Mouse (Mus musculus): Measurements from ENCODE around the gene Prom1. TPM values are rescaled to one million over a fixed set of nuclear protein-coding genes. Genes with fewer than 3 reads are reported as not detected.

The Prom1 gene
- total RNA-seq, 1 experiment: 12.7 TPM

DNA sequence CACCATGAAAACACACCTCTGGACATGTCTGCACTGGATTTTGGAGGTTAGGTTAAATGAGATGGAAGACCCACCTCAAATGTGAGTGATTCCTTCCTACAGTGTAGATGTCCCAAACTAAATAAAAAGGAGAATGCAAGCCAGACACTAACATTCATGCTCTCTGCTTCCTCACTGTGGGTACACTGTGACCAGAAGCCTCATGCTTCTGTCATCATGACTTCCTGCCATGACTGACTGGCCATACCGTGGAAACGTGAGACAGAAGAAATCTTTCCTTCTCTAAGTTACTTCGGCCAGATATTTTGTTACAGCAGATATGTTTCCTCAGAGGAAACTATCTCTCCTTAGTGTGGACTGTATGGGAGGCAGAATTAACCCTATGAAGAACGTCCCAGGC is 105.7 kb downstream of the Prom1 start:
- Histone ChIP-seq H3K27ac (ENCODE audit: insufficient read depth, low read depth, low read length, poor library complexity, severe bottlenecking) (no peak overlapping the region), H3K9ac (ENCODE audit: insufficient read depth, low read depth, low read length, poor library complexity, severe bottlenecking) (no peak overlapping the region), H3K9me3 (ENCODE audit: control insufficient read depth, insufficient read depth, low read depth, low read length) (no peaks in the 10 kb centered on the region), H3K36me3 (ENCODE audit: control insufficient read depth, insufficient read depth, low read length, poor library complexity, severe bottlenecking) (no peaks in the 10 kb centered on the region), H3K4me1 (ENCODE audit: control insufficient read depth in 2 of 2, insufficient read depth in 2 of 2, low read length in 2 of 2, poor library complexity in 1 of 2) (no peaks in the 10 kb centered on the region), H3K4me3 (ENCODE audit: insufficient read depth in 1 of 2, low read depth in 1 of 2, low read length in 2 of 2, poor library complexity in 1 of 2, severe bottlenecking in 1 of 2) (no peak overlapping the region)
- TF ChIP-seq ZNF384 (IDR thresholded peaks at IDR 0.05; ENCODE audit: low read depth, low read length): no peak
- no peak for TF ChIP-seq MAFK (IDR thresholded peaks at IDR 0.05; ENCODE audit: insufficient read depth, low read depth, low read length)
- TF ChIP-seq ZC3H11A (IDR thresholded peaks at IDR 0.05; ENCODE audit: borderline replicate concordance, low read depth, low read length): no peak
- TF ChIP-seq HCFC1 (IDR thresholded peaks at IDR 0.05; ENCODE audit: borderline replicate concordance, insufficient read depth, low read length): no peak
- no peak for TF ChIP-seq CHD2 (IDR thresholded peaks at IDR 0.05; ENCODE audit: low read depth, low read length)
- DNase-seq (ENCODE audit: low read depth, low spot score): no peak
- in situ Hi-C loops (cut with MboI; ENCODE audit: low sequenced_read_pairs in 2 of 2, unreplicated experiment in 2 of 2): loop anchor here in 1 of 2 experiments (10.0 kb wide), 1 partner anchor 101 kb away; no protein-coding TSS in a partner anchor

DNA sequence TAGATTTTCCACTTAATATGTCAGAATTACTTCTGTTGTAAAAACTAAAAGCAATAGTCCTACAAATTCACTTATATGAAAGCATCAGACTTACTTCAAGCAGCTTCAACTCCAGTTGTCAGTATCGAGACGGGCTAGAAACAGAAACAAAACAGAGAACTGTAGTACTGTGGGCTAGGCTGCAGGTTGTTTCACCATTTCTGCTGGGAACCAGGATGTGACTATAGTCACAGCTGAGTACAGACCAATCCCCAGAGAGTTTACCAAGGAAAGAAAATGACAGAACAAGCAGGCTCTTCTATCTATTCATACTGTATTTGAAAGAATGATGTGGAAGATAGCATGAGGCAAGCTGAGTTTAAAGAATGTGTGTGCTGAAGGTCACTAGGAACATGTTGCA is 106.9 kb downstream of the Prom1 start:
- no peaks in the 10 kb centered on the region for H3K9me3 ChIP-seq (ENCODE audit: control insufficient read depth, insufficient read depth, low read depth, low read length)
- no peak for DNase-seq (ENCODE audit: low read depth, low spot score)
- H3K27ac ChIP-seq (ENCODE audit: insufficient read depth, low read depth, low read length, poor library complexity, severe bottlenecking): no peak overlapping the region
- in situ Hi-C loops (cut with MboI; ENCODE audit: low sequenced_read_pairs in 2 of 2, unreplicated experiment in 2 of 2): loop anchor here in 1 of 2 experiments (10.0 kb wide), 1 partner anchor 100 kb away; no protein-coding TSS in a partner anchor
- H3K9ac ChIP-seq (ENCODE audit: insufficient read depth, low read depth, low read length, poor library complexity, severe bottlenecking): no peak overlapping the region
- H3K4me3 ChIP-seq (ENCODE audit: insufficient read depth in 1 of 2, low read depth in 1 of 2, low read length in 2 of 2, poor library complexity in 1 of 2, severe bottlenecking in 1 of 2): no peak overlapping the region
- no peaks in the 10 kb centered on the region for H3K36me3 ChIP-seq (ENCODE audit: control insufficient read depth, insufficient read depth, low read length, poor library complexity, severe bottlenecking)
- TF ChIP-seq ZNF384 (IDR thresholded peaks at IDR 0.05; ENCODE audit: low read depth, low read length): no peak
- no peaks in the 10 kb centered on the region for H3K4me1 ChIP-seq (ENCODE audit: control insufficient read depth in 2 of 2, insufficient read depth in 2 of 2, low read length in 2 of 2, poor library complexity in 1 of 2)

DNA sequence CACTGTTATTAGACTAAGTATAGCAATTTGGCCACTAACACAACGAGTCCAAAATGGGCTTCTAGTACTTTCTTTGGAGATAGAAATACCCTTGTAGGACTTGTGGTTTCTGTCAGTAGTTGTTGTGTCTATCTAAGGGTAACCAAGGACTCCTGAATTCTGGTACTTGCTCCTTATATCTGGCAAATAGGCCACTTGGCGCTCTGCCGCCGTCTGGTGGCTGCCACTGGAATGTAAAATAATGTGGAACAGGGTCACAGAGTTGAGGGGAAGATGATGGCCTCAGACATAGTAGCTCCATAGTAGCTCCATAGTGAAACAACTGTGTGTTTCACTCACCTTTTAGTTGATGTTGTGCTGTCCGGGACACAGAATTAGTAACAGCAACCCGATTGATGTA is 111.5 kb downstream of the Prom1 start:
- no peak overlapping the region for H3K4me3 ChIP-seq (ENCODE audit: insufficient read depth in 1 of 2, low read depth in 1 of 2, low read length in 2 of 2, poor library complexity in 1 of 2, severe bottlenecking in 1 of 2)
- H3K9me3 ChIP-seq (ENCODE audit: control insufficient read depth, insufficient read depth, low read depth, low read length): no peaks in the 10 kb centered on the region
- TF ChIP-seq MAFK (IDR thresholded peaks at IDR 0.05; ENCODE audit: insufficient read depth, low read depth, low read length): no peak
- peak; percentile 96 for TF ChIP-seq ZC3H11A (IDR thresholded peaks at IDR 0.05; ENCODE audit: borderline replicate concordance, low read depth, low read length)
- H3K9ac ChIP-seq (ENCODE audit: insufficient read depth, low read depth, low read length, poor library complexity, severe bottlenecking): no peak overlapping the region
- H3K27ac ChIP-seq (ENCODE audit: insufficient read depth, low read depth, low read length, poor library complexity, severe bottlenecking): no peak overlapping the region
- H3K4me1 ChIP-seq (ENCODE audit: control insufficient read depth in 2 of 2, insufficient read depth in 2 of 2, low read length in 2 of 2, poor library complexity in 1 of 2): no peaks in the 10 kb centered on the region
- H3K36me3 ChIP-seq (ENCODE audit: control insufficient read depth, insufficient read depth, low read length, poor library complexity, severe bottlenecking): no peaks in the 10 kb centered on the region
- in situ Hi-C loops (cut with MboI; ENCODE audit: low sequenced_read_pairs in 2 of 2, unreplicated experiment in 2 of 2): loop anchor here in 1 of 2 experiments (10.0 kb wide), 1 partner anchor 96 kb away; no protein-coding TSS in a partner anchor
- peak; percentile 33 for DNase-seq (ENCODE audit: low read depth, low spot score)

DNA sequence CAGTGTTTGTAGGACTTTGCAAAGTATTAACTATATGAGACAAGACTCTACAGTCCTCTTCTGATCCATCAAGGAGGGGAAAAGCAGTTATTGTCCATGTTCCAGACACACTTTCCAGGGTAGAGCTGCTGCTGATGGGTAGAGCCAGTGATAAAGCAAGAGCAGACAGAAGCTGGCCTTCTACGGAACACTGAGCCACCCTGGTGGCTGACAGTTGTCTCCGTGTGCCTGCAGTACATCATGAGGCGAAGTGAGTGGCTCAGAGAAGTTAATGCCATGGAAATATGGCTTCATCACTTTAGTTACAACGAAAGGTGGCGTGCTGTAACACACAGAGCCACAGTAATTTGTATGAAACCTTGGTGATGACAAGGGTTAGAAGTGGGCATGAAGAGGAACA is 112.8 kb downstream of the Prom1 start:
- Histone ChIP-seq H3K27ac (ENCODE audit: insufficient read depth, low read depth, low read length, poor library complexity, severe bottlenecking) (no peak overlapping the region), H3K36me3 (ENCODE audit: control insufficient read depth, insufficient read depth, low read length, poor library complexity, severe bottlenecking) (no peaks in the 10 kb centered on the region), H3K9ac (ENCODE audit: insufficient read depth, low read depth, low read length, poor library complexity, severe bottlenecking) (no peak overlapping the region), H3K4me1 (ENCODE audit: control insufficient read depth in 2 of 2, insufficient read depth in 2 of 2, low read length in 2 of 2, poor library complexity in 1 of 2) (peaks cover 0 to 2% of the 10 kb centered on the region in 2 experiments; a peak in 1 of 4 replicates), H3K4me3 (ENCODE audit: insufficient read depth in 1 of 2, low read depth in 1 of 2, low read length in 2 of 2, poor library complexity in 1 of 2, severe bottlenecking in 1 of 2) (no peak overlapping the region), H3K9me3 (ENCODE audit: control insufficient read depth, insufficient read depth, low read depth, low read length) (no peaks in the 10 kb centered on the region)
- in situ Hi-C loops (cut with MboI; ENCODE audit: low sequenced_read_pairs in 2 of 2, unreplicated experiment in 2 of 2): no loop called here
- TF ChIP-seq CHD2 (IDR thresholded peaks at IDR 0.05; ENCODE audit: low read depth, low read length) (no peak), ZNF384 (IDR thresholded peaks at IDR 0.05; ENCODE audit: low read depth, low read length) (no peak), MAFK (IDR thresholded peaks at IDR 0.05; ENCODE audit: insufficient read depth, low read depth, low read length) (no peak), HCFC1 (IDR thresholded peaks at IDR 0.05; ENCODE audit: borderline replicate concordance, insufficient read depth, low read length) (no peak), ZC3H11A (IDR thresholded peaks at IDR 0.05; ENCODE audit: borderline replicate concordance, low read depth, low read length) (no peak)
- DNase-seq (ENCODE audit: low read depth, low spot score): no peak

DNA sequence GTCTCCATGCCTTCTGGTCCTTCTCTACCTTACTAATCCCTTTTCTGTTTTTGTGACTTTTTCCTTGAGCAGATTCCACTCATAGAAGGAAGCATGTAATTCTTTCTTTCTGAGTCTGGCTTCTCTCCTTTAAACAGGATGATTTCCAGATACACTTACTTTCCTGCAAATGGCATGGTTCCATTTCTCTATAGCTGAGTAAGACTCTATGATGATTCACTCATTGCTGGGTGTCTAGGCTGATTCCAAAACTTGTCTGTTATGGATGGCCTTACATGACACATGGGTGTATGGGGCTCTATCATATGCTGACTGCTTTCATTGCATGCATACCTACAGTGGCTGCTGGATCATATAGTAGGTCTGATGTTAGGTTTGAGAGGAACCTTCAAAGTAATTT is 115.6 kb downstream of the Prom1 start:
- Histone ChIP-seq H3K9me3 (ENCODE audit: control insufficient read depth, insufficient read depth, low read depth, low read length) (no peaks in the 10 kb centered on the region), H3K4me3 (ENCODE audit: insufficient read depth in 1 of 2, low read depth in 1 of 2, low read length in 2 of 2, poor library complexity in 1 of 2, severe bottlenecking in 1 of 2) (no peak overlapping the region), H3K4me1 (ENCODE audit: control insufficient read depth in 2 of 2, insufficient read depth in 2 of 2, low read length in 2 of 2, poor library complexity in 1 of 2) (peaks cover 3 to 16% of the 10 kb centered on the region in 2 experiments; a peak in 2 of 4 replicates), H3K27ac (ENCODE audit: insufficient read depth, low read depth, low read length, poor library complexity, severe bottlenecking) (no peak overlapping the region), H3K9ac (ENCODE audit: insufficient read depth, low read depth, low read length, poor library complexity, severe bottlenecking) (no peak overlapping the region), H3K36me3 (ENCODE audit: control insufficient read depth, insufficient read depth, low read length, poor library complexity, severe bottlenecking) (no peaks in the 10 kb centered on the region)
- no peak for DNase-seq (ENCODE audit: low read depth, low spot score)
- no peak for TF ChIP-seq ZNF384 (IDR thresholded peaks at IDR 0.05; ENCODE audit: low read depth, low read length)
- no peak for TF ChIP-seq ZC3H11A (IDR thresholded peaks at IDR 0.05; ENCODE audit: borderline replicate concordance, low read depth, low read length)
- in situ Hi-C loops (cut with MboI; ENCODE audit: low sequenced_read_pairs in 2 of 2, unreplicated experiment in 2 of 2): no loop called here

All from ES-E14 (cell line).